Mouse (Mus musculus) thymus, adult 2 months (tissue): ENCODE results near the gene Ttc30a2.

Experiments used
- CTCF ChIP-seq: fragments of 200-500 bp; IDR thresholded peaks from 2 replicates; pipeline ENCODE4 v1.5.1; 2012; ENCODE audit warnings: mild to moderate bottlenecking, control low read depth, low read length, moderate library complexity, borderline replicate concordance; ENCODE audit not compliant: control insufficient read depth, poor library complexity, insufficient read depth; ENCODE audit errors: extremely low read depth
- POLR2A ChIP-seq: fragments of 200-500 bp; IDR thresholded peaks from 2 replicates; pipeline ENCODE4 v1.6.1; 2012; ENCODE audit warnings: mild to moderate bottlenecking, low read length, control low read depth, moderate library complexity; ENCODE audit not compliant: control insufficient read depth, poor library complexity, insufficient read depth; ENCODE audit errors: extremely low read depth

DNA sequence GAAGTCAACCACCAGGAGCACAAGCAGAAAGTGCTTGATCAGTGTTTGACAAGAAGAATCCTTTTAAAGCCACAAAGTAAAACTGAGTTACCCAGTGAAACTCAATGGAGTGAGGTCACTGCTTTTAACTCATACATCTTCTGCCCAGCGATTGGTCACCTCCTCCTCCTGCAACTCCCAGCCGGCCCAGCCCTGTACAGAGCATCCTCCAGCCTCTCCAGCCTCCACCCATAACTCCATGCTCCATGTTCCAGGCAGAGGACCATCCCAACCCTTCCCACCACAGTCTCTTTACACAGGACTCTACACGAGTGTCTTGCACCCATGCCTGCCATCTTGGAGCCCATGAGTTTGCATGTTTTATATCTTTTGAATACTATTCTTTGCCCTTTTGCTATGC lies 36.7 kb upstream of the Ttc30a2 start:
- TF ChIP-seq POLR2A (no peak), CTCF (no peak)
